Mouse (Mus musculus) lung, postnatal 0 days (tissue): Measurements from ENCODE around the gene Mpp3.

Experiments
- CTCF ChIP-seq: IDR thresholded peaks from 2 replicates; pipeline ENCODE4 v1.5.1; 2016; ENCODE audit warnings: antibody characterized with exemption, mild to moderate bottlenecking
- EP300 ChIP-seq: IDR thresholded peaks from 2 replicates; pipeline ENCODE4 v1.6.1; 2016; ENCODE audit warnings: antibody characterized with exemption, mild to moderate bottlenecking, control low read depth

DNA sequence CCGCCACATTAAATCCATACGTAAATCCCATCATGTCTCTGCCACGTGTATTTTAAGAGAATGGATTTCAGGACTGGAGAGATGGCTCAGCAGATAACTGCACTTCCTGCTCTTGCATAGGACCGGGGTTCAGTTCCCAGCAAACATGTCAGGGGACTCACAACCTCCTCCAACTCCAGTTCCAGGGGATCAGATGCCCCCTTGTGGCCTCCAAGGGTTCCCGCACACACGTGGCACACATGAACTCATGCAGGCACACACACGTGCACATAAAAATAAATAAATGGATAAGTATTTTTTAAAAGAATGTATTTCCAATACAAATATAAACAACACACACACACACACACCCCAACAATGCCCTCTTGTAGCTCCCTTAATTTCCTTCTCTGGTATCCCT is 51.3 kb downstream of the Mpp3 start:
- TF ChIP-seq CTCF, result peak; percentile 24; the same call in 1 of the 2 replicates
- no peak for TF ChIP-seq EP300
